Mouse (Mus musculus) embryo, embryonic 11.5 days (tissue): ENCODE results near the gene Nrxn3.
A peak's percentile ranks its signal among the peaks of the same experiment; 100 is the strongest.

Experiments
- DNase-seq: peaks from one replicate; pipeline ENCODE4 v3.0.0-alpha.2; 2012; ENCODE audit warnings: low read depth, low spot score

The Nrxn3 gene

GRCm38 (mm10) chr12:89513759-89514158 lies 791.1 kb downstream of the Nrxn3 start:
- peak; percentile 56 for DNase-seq

GRCm38 (mm10) chr12:89516046-89516445 lies 793.4 kb downstream of the Nrxn3 start:
- no peak for DNase-seq

GRCm38 (mm10) chr12:89530679-89531350 lies 808.1 kb downstream of the Nrxn3 start:
- peak; percentile 31 for DNase-seq

GRCm38 (mm10) chr12:89551291-89551690 lies 828.6 kb downstream of the Nrxn3 start:
- no peak for DNase-seq

GRCm38 (mm10) chr12:89553223-89553880 lies 830.7 kb downstream of the Nrxn3 start:
- DNase-seq, result no peak

GRCm38 (mm10) chr12:89554171-89554570 lies 831.5 kb downstream of the Nrxn3 start:
- DNase-seq, result no peak

- no peak for DNase-seq
These were observed 832.2 kb downstream of the Nrxn3 start for GRCm38 (mm10) chr12:89554740-89555430.

GRCm38 (mm10) chr12:89558921-89559320 lies 836.2 kb downstream of the Nrxn3 start:
- DNase-seq, result no peak

- no peak for DNase-seq
These were observed 839.4 kb downstream of the Nrxn3 start for GRCm38 (mm10) chr12:89561989-89562565.

- no peak for DNase-seq
These were observed 846.2 kb downstream of the Nrxn3 start for GRCm38 (mm10) chr12:89568723-89569377.

GRCm38 (mm10) chr12:89592459-89592858 lies 869.8 kb downstream of the Nrxn3 start:
- no peak for DNase-seq

- DNase-seq, result no peak
These were observed 891.0 kb downstream of the Nrxn3 start for GRCm38 (mm10) chr12:89613670-89614069.

GRCm38 (mm10) chr12:89625746-89626145 lies 903.1 kb downstream of the Nrxn3 start:
- no peak for DNase-seq

- no peak for DNase-seq
These were observed 917.4 kb downstream of the Nrxn3 start for GRCm38 (mm10) chr12:89640046-89640445.

- DNase-seq, result no peak
These were observed 918.8 kb downstream of the Nrxn3 start for GRCm38 (mm10) chr12:89641460-89641859.

- no peak for DNase-seq
These were observed 930.5 kb downstream of the Nrxn3 start for GRCm38 (mm10) chr12:89653211-89653610.

- DNase-seq, result no peak
These were observed 938.5 kb downstream of the Nrxn3 start for GRCm38 (mm10) chr12:89661219-89661618.

GRCm38 (mm10) chr12:89668856-89669255 lies 946.2 kb downstream of the Nrxn3 start:
- no peak for DNase-seq

GRCm38 (mm10) chr12:89672819-89673218 lies 950.1 kb downstream of the Nrxn3 start:
- DNase-seq, result no peak

- no peak for DNase-seq
These were observed 963.0 kb downstream of the Nrxn3 start for GRCm38 (mm10) chr12:89685633-89686032.

GRCm38 (mm10) chr12:89689086-89689485 lies 966.4 kb downstream of the Nrxn3 start:
- DNase-seq, result no peak

- no peak for DNase-seq
These were observed 976.8 kb downstream of the Nrxn3 start for GRCm38 (mm10) chr12:89699469-89699868.
